Mouse (Mus musculus): ENCODE results near the gene Vps53.

- TF ChIP-seq CTCF (IDR thresholded peaks at IDR 0.05; ENCODE audit: extremely low read depth, insufficient read depth, low read length) (peak; percentile 35), POLR2A (IDR thresholded peaks at IDR 0.05; ENCODE audit: extremely low read depth, insufficient read depth, low read length) (no peak)
Observed at GRCm38 (mm10) chr11:76001237-76001878, 178.1 kb downstream of the Vps53 start.

All from cortical plate, adult 2 months (tissue).